Mouse (Mus musculus): ENCODE measurements around the gene Fbrsl1. TPM values are rescaled to one million over a fixed set of nuclear protein-coding genes. Genes with fewer than 3 reads are reported as not detected.

The Fbrsl1 gene
- polyA plus RNA-seq, 1 experiment, result 42.9 TPM

DNA sequence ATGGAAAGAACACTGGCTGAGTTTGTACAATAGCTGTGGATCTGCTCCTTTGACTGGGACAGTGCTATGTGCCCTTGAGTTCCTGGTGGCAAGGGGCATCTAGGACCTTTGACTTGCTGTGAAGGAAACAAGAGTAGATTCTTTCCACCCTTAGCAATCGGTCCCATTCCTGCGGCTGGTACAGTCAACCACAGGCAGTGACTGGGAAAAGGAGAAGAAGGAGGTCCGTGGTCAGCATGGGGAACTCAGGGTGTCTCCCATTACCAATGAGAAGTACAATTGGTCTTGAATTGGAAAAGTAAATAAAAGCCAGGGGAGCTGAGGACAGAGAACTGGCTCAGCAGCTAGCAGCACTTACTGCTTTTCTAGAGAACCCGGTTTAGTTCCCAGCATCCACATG lies 102.8 kb downstream of the Fbrsl1 start:
- no peak for TF ChIP-seq POLR2A (IDR thresholded peaks at IDR 0.05; ENCODE audit: extremely low read depth, insufficient read depth, low read length)
- TF ChIP-seq CTCF (IDR thresholded peaks at IDR 0.05; ENCODE audit: extremely low read depth, insufficient read depth, low read length), result no peak
- Histone ChIP-seq H3K27ac (ENCODE audit: insufficient read depth, low read length) (no peak overlapping the region), H3K4me1 (ENCODE audit: control insufficient read depth, insufficient read depth, low read length) (no peaks in the 10 kb centered on the region), H3K4me3 (ENCODE audit: insufficient read depth, low read length) (no peak overlapping the region)

DNA sequence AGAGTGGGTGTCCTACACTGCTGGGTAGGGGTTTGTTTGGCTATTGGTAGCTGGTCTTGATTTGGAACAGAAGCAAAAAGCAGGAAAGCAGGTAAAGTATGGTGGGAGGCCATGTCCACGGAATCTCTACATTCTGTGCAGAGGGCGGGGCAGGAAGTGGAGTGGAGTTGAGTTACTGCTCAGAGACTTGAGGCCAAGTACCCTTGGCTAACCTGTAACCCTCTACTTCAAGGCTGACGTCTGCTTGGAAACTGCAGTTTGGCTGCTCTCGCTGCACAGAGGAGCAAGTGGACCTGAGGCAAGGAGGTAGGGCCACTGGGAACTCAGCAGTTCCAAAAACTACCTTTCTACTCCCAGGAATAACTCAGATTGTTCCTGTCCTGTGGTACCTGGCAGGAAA lies 103.8 kb downstream of the Fbrsl1 start, which contains the start of gene Lrcol1:
Gene Lrcol1, plus strand, starts transcription at position 207 of the 400 bp plus-strand sequence.
- H3K4me1 ChIP-seq (ENCODE audit: control insufficient read depth, insufficient read depth, low read length), result no peaks in the 10 kb centered on the region
- H3K27ac ChIP-seq (ENCODE audit: insufficient read depth, low read length), result no peak within 1 kb of the TSS
- TF ChIP-seq CTCF (IDR thresholded peaks at IDR 0.05; ENCODE audit: extremely low read depth, insufficient read depth, low read length) (no peak), POLR2A (IDR thresholded peaks at IDR 0.05; ENCODE audit: extremely low read depth, insufficient read depth, low read length) (no peak)
- no peak within 1 kb of the TSS for H3K4me3 ChIP-seq (ENCODE audit: insufficient read depth, low read length)

DNA sequence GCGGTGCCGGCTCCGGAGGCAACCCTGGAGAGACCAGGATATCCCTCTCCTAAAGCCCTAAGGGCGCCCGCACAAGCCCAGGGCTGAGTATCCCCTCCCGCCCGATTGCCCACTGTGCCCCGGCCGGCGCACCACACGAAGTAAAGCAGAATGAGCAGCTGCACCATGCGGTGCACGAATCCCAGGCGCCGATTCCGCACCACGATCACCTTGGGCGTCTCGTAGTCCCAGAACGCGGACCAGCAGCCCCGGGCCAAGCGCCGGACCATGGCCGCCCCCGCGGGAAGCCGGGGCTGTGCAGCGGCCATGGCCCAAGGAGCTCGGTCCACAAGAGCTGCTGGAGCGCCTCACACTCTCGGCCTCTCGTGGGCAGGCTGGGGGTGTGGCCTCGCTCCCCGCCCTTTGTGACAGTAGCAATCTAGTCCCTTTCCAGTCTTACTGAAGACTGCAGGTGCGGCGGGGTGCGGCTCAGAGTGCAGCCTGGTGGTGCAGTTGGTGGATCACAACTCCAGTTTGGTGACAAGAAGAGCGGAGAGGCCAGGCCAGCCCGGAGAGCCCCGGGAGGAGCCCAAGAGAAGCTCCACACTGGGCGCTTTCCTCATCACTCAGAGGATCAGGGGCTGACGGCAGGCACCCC lies 105.5 kb downstream of the Fbrsl1 start, which contains the start of gene P2rx2:
Gene P2rx2, minus strand, starts transcription at position 565 of the 637 bp plus-strand sequence.
- Histone ChIP-seq H3K4me1 (ENCODE audit: control insufficient read depth, insufficient read depth, low read length) (no peaks in the 10 kb centered on the region), H3K4me3 (ENCODE audit: insufficient read depth, low read length) (peak within 1 kb of the TSS; percentile 24; the same call in 1 of the 2 replicates), H3K27ac (ENCODE audit: insufficient read depth, low read length) (no peak within 1 kb of the TSS)
- TF ChIP-seq CTCF (IDR thresholded peaks at IDR 0.05; ENCODE audit: extremely low read depth, insufficient read depth, low read length), result no peak
- TF ChIP-seq POLR2A (IDR thresholded peaks at IDR 0.05; ENCODE audit: extremely low read depth, insufficient read depth, low read length), result no peak

DNA sequence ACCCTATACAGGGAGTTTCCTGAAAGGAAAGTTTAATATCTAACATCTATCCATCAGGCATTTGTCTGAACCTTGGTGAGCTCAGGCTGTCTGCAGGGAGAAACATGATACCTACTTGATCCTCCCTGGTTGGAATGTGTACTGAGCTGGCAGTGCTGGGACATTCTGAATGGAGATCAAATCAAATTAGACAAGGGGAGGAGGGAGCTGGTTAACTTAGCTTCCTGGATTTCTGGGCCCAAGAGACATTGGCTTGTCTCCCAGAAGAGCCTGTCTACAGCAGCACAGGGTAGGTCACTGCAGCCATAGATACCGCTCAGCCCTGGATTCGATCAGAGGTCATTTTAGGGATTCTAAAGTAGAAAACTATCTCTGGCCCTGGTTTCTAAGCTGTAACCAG lies 109.5 kb downstream of the Fbrsl1 start:
- Histone ChIP-seq H3K4me3 (ENCODE audit: insufficient read depth, low read length) (no peak overlapping the region), H3K4me1 (ENCODE audit: control insufficient read depth, insufficient read depth, low read length) (no peaks in the 10 kb centered on the region), H3K27ac (ENCODE audit: insufficient read depth, low read length) (no peak overlapping the region)
- TF ChIP-seq POLR2A (IDR thresholded peaks at IDR 0.05; ENCODE audit: extremely low read depth, insufficient read depth, low read length) (no peak), CTCF (IDR thresholded peaks at IDR 0.05; ENCODE audit: extremely low read depth, insufficient read depth, low read length) (no peak)

DNA sequence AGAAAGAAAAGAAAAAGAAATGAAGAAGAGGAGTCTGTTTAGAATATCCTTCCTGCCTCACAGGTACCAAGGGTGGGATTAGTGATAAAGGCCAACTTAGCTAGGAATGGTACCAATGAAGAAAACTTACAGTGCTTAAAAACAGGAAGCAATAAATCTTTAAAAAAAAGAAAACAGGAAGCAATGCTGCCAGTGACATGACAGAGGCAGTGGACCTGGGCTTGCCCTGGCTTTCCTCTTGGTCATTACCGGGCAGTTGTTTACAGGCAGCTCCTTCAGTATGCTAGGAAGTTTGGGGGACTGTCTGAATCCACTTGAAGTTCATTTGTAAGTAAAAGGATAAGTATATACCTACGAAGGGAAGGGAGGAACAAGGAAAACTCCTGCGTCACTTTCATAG lies 117.8 kb downstream of the Fbrsl1 start:
- TF ChIP-seq CTCF (IDR thresholded peaks at IDR 0.05; ENCODE audit: extremely low read depth, insufficient read depth, low read length) (no peak), POLR2A (IDR thresholded peaks at IDR 0.05; ENCODE audit: extremely low read depth, insufficient read depth, low read length) (no peak)
- H3K4me1 ChIP-seq (ENCODE audit: control insufficient read depth, insufficient read depth, low read length), result no peaks in the 10 kb centered on the region
- no peak overlapping the region for H3K27ac ChIP-seq (ENCODE audit: insufficient read depth, low read length)
- H3K4me3 ChIP-seq (ENCODE audit: insufficient read depth, low read length), result no peak overlapping the region

DNA sequence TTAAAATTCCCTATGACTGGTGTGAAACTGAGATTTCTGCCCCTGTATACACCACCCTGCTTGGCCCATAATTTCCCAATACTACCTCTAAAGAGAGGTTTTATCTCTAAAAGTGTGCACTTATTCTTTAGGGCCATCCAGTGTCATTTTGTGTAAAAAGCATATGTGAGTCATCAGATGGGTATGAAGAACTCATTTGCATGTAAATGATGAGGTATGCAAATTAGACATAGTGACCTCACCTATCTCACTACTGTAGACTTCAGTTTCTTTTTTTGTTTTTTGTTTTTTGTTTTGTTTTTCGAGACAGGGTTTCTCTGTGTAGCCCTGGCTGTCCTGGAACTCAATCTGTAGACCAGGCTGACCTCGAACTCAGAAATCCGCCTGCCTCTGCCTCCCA lies 135.2 kb downstream of the Fbrsl1 start:
- Histone ChIP-seq H3K4me3 (ENCODE audit: insufficient read depth, low read length) (no peak overlapping the region), H3K4me1 (ENCODE audit: control insufficient read depth, insufficient read depth, low read length) (no peaks in the 10 kb centered on the region), H3K27ac (ENCODE audit: insufficient read depth, low read length) (no peak overlapping the region)
- TF ChIP-seq CTCF (IDR thresholded peaks at IDR 0.05; ENCODE audit: extremely low read depth, insufficient read depth, low read length) (no peak), POLR2A (IDR thresholded peaks at IDR 0.05; ENCODE audit: extremely low read depth, insufficient read depth, low read length) (no peak)

Other genes starting within 250 kb of the Fbrsl1 start
- gene Ankle2, start 217.5 kb downstream of the Fbrsl1 start, polyA plus RNA-seq (2012; rRNA removed), result 16.8 and 17.5 TPM in 2 replicates
- gene Pgam5, start 178.6 kb downstream of the Fbrsl1 start, polyA plus RNA-seq (2012; rRNA removed), result 45.6 and 47.0 TPM in 2 replicates
- 11.2 and 11.4 TPM in 2 replicates for gene Pxmp2, start 162.3 kb downstream of the Fbrsl1 start, polyA plus RNA-seq (2012; rRNA removed)
- gene Pole, start 162.2 kb downstream of the Fbrsl1 start, polyA plus RNA-seq (2012; rRNA removed), result 1.6 TPM in 2 replicates
- 0.21 TPM in 2 replicates for gene P2rx2, start 105.3 kb downstream of the Fbrsl1 start, polyA plus RNA-seq (2012; rRNA removed)
- gene Lrcol1, start 103.8 kb downstream of the Fbrsl1 start, polyA plus RNA-seq (2012; rRNA removed), result not detected in 2 replicates
- 107 and 110 TPM in 2 replicates for gene Galnt9, start 95.9 kb upstream of the Fbrsl1 start, polyA plus RNA-seq (2012; rRNA removed)
- 39.3 and 40.4 TPM in 2 replicates for gene Noc4l, start 204.9 kb upstream of the Fbrsl1 start, polyA plus RNA-seq (2012; rRNA removed)
- 24.6 and 29.9 TPM in 2 replicates for gene Ddx51, start 204.9 kb upstream of the Fbrsl1 start, polyA plus RNA-seq (2012; rRNA removed)

Data from cortical plate, adult 2 months (tissue).